Mouse (Mus musculus): ENCODE data around the gene Hhex. TPM values are rescaled to one million over a fixed set of nuclear protein-coding genes. Genes with fewer than 3 reads are reported as not detected.

Hhex gene
- polyA plus RNA-seq, 1 experiment from 2014 or later = 28.5 TPM

DNA sequence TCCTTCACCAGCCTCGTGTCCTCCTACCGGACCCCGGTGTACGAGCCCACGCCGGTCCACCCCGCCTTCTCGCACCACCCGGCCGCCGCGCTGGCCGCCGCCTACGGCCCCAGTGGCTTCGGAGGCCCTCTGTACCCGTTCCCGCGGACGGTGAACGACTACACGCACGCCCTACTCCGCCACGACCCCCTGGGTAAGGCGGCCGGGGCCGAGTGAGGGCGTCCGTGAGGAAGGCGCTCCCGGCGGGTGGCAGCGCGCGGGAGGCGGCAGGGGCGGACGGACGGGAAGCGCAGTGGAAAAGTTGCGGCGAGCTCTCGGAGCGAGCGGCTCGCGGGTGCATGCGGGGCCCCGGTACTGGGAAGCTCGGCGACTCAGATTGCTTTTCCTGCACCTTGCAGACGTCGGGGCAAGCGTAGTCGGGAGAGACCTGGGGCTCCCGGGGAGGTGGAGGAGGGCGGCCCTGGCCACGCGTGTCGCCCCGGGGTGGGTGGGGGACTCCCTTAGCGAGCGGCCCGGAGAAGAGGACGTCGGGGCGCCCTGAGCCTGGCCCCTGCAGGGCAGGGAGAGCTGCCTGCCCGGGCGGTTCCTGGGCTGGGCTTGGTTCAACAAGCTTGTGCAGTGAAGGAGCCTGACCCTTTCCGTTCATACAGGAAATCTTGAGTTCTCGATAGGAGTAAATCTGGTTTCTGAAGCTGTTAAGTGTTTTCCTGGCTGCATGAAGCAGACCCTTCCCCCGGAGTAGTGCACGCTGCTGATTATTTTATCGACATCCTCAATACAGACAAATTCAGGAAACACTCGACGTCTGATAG, 637 bp downstream of the Hhex start:
- ATAC-seq (ENCODE audit: insufficient read depth) = peak; percentile 52
- Histone ChIP-seq H3K27ac (replicated peaks) (peak overlapping the region; percentile 84), H3K4me3 (replicated peaks) (peak overlapping the region; percentile 66), H3K9ac (peak overlapping the region; percentile 66), H3K4me2 (peak overlapping the region; percentile 79), H3K36me3 (replicated peaks) (no peaks in the 10 kb centered on the region), H3K9me3 (replicated peaks) (no peaks in the 10 kb centered on the region), H3K4me1 (replicated peaks) (peaks cover 38% of the 10 kb centered on the region), H3K27me3 (peaks cover 77% of the 10 kb centered on the region)
- 1% methylated on average over 77 of the region's 77 CpGs for WGBS (ENCODE audit: insufficient replicate concordance)

DNA sequence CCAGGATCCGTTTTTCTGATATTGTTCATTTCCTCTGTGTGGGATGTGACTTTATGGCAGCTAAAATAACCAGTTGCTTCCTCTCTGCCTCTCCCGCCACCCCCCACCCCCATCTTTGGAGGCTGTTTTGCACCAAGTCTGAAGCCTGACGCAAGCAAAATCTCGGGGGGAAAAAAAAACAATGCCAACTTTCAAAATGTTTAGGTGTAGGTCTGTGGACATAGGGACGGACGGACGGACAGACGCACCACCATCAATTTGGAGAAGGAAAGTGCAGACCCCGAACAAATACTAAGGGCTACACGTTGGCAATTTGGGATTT, 1.2 kb downstream of the Hhex start:
- peaks cover 73% of the 10 kb centered on the region for H3K27me3 ChIP-seq
- H3K27ac ChIP-seq (replicated peaks) = peak overlapping the region; percentile 84
- peak overlapping the region; percentile 66 for H3K9ac ChIP-seq
- WGBS (ENCODE audit: insufficient replicate concordance) = under 1% methylated on average over 10 of the region's 10 CpGs
- peaks cover 38% of the 10 kb centered on the region for H3K4me1 ChIP-seq (replicated peaks)
- H3K36me3 ChIP-seq (replicated peaks) = no peaks in the 10 kb centered on the region
- H3K9me3 ChIP-seq (replicated peaks) = no peaks in the 10 kb centered on the region
- ATAC-seq (ENCODE audit: insufficient read depth) = peak; percentile 12; the same call in 1 of the 2 replicates
- peak overlapping the region; percentile 79 for H3K4me2 ChIP-seq
- H3K4me3 ChIP-seq (replicated peaks) = peak overlapping the region; percentile 66

DNA sequence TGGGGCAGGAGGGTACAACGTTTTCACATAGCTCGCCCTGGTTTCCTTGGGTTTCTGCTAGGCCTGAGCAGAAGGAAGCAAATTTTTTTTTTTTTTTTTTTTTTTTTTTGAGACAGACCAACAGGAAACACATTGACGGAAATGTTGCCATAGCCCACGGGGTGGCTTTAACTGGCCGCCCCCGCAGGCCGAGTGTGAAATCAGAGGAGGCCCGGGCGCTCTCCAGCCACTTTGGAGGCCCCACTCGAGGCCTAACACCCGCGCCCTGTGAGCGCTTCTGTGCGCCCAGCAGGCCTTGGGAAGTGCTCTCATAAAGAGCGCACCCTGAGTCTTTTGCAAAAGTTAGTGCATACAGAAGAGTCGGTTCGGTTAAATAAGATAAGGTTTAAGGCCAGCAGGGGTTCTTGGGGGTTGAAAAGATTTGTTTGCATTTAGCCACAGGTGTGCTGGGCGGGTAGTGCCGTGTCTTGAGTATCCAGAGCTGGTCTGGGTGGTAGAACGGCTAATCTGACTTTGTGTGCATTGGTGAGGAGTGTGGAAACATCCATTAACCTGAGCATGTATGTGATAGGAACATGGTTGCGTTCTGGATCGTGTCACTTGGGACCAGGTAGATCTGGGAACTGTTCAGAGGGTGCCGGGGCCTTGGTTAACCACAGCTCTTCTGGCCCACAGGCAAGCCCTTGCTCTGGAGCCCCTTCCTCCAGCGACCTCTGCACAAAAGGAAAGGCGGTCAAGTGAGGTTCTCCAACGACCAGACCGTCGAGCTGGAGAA, 2.1 kb downstream of the Hhex start:
- peak overlapping the region; percentile 79 for H3K4me2 ChIP-seq
- ATAC-seq (ENCODE audit: insufficient read depth) = no peak
- H3K4me3 ChIP-seq (replicated peaks) = peak overlapping the region; percentile 66
- peaks cover 46% of the 10 kb centered on the region for H3K4me1 ChIP-seq (replicated peaks)
- H3K9me3 ChIP-seq (replicated peaks) = no peaks in the 10 kb centered on the region
- peaks cover 65% of the 10 kb centered on the region for H3K27me3 ChIP-seq
- H3K27ac ChIP-seq (replicated peaks) = peak overlapping the region; percentile 84; the same call in 1 of the 2 replicates
- WGBS (ENCODE audit: insufficient replicate concordance) = 8% methylated on average over 28 of the region's 28 CpGs
- peak overlapping the region; percentile 39; the same call in 1 of the 2 replicates for H3K9ac ChIP-seq
- no peaks in the 10 kb centered on the region for H3K36me3 ChIP-seq (replicated peaks)

DNA sequence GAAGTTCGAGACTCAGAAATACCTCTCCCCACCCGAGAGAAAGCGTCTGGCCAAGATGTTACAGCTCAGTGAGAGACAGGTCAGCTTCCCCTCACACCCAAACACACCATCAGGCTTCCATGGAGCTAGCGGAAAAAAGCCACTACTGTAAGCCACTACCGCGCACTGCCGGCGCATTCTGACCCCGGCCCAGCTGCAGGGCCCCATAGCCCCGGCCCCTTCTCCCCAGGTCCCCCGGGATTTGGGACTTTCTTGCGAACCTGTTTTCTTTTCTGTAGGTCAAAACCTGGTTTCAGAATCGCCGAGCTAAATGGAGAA, 2.6 kb downstream of the Hhex start:
- ATAC-seq (ENCODE audit: insufficient read depth) = no peak
- Histone ChIP-seq H3K36me3 (replicated peaks) (no peaks in the 10 kb centered on the region), H3K4me3 (replicated peaks) (peak overlapping the region; percentile 66), H3K9ac (no peak overlapping the region; the same call in 1 of the 2 replicates), H3K9me3 (replicated peaks) (no peaks in the 10 kb centered on the region), H3K4me2 (peak overlapping the region; percentile 79), H3K4me1 (replicated peaks) (peaks cover 50% of the 10 kb centered on the region), H3K27me3 (peaks cover 63% of the 10 kb centered on the region), H3K27ac (replicated peaks) (peak overlapping the region; percentile 41; the same call in 1 of the 2 replicates)
- 27% methylated on average over 14 of the region's 14 CpGs for WGBS (ENCODE audit: insufficient replicate concordance)

DNA sequence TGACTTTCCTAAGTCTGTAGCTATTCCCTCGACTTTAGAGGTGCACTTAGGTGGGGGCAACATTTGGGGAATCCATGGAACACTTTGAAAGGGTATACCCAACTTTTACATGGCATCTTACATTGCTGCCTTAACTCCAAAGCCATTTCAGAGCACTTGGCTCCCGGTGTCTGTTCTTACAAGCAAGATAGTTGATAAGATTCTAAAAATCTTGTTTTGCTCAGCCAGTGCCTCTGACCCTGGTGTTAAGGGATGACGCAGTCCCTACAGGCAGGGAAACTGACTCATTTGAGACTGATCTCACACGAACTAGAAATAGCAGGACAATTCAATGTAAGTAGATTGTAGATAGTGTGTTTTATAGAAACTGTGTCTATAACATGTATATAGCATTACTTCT, 5.6 kb downstream of the Hhex start:
- no peaks in the 10 kb centered on the region for H3K36me3 ChIP-seq (replicated peaks)
- peaks cover 42% of the 10 kb centered on the region for H3K4me1 ChIP-seq (replicated peaks)
- H3K4me2 ChIP-seq = no peak overlapping the region
- no peak overlapping the region for H3K4me3 ChIP-seq (replicated peaks)
- H3K9ac ChIP-seq = no peak overlapping the region
- WGBS (ENCODE audit: insufficient replicate concordance) = 54% methylated on average over 4 of the region's 4 CpGs
- no peak for ATAC-seq (ENCODE audit: insufficient read depth)
- no peak overlapping the region for H3K27ac ChIP-seq (replicated peaks)
- peaks cover 35% of the 10 kb centered on the region for H3K27me3 ChIP-seq
- H3K9me3 ChIP-seq (replicated peaks) = no peaks in the 10 kb centered on the region

DNA sequence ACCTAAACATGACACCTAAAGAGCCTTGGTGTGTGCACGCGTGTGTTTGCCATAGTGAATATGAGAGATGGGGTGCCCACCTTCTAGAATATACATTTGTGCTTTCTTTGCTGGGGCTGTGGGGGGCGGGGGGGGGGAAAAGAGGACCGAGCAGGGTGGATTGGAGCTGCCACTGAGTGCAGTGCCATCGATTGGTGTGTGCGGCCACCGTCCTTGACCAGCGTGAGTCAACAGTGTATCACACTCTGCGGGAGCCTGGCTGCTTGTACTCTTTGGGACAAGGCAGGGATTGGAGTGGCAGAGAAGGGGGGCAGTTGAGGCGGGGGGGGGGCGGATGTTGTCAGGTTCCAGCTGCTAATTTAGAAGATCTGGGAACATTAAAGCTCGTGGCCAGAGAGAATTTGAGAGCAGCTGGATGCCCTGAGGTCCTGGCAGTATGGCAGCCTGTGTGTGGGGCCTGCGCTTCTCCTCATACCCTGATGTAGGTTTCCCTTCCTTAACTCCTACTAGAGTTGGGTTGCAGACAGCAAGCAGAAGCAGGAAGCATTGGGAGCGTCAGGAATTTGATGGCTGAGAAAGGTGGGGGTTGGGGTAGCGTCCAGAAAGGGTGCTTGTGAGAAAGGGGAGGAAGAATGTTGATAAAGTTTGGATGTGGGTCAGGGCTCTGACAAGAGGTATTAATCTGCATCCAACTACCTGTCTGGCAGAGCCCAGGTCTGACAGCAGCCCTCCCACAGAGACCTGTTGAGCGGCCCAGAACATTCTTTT, 6.3 kb downstream of the Hhex start:
- Histone ChIP-seq H3K9ac (no peak overlapping the region), H3K4me3 (replicated peaks) (no peak overlapping the region), H3K4me1 (replicated peaks) (peaks cover 36% of the 10 kb centered on the region), H3K27ac (replicated peaks) (peak overlapping the region; percentile 8; the same call in 1 of the 2 replicates), H3K9me3 (replicated peaks) (no peaks in the 10 kb centered on the region), H3K4me2 (no peak overlapping the region), H3K27me3 (peaks cover 28% of the 10 kb centered on the region), H3K36me3 (replicated peaks) (no peaks in the 10 kb centered on the region)
- ATAC-seq (ENCODE audit: insufficient read depth) = peak; percentile 56; the same call in 1 of the 2 replicates
- WGBS (ENCODE audit: insufficient replicate concordance) = 67% methylated on average over 16 of the region's 16 CpGs

DNA sequence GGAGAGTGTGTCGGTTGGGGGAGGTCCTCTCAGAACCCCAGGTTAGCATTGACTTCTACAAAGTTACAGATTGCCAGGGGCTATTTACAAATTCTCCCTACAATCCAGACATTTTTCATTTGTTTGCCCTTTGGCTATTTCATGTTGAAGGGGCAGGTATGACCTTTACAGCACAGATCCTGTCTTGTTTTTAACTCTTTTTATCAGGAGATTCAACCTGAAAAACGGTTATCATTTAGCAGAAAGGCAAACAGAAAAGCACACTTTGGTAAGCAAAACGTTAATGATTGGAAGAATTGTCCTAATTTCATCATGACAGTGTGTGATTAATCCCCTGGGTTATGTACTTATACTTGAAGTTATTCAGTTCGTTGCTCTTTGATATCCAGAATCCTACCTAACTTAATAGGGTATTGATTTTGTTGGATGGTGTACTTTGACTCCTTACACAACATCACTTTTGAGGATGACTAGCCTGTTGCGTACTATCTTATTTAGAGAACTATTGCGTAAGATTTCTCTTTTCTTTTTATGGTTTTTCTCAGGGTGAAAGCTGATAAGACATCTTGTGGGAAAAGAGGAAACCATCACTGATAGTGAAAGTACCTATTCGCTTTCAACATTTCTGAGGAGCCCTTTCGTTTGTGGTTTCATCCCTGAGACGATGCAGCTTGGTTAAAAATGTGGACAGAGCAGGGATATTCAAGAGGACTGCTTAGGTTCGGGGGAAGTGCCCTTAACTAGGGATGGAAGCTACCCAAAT, 8.1 kb downstream of the Hhex start:
- ATAC-seq (ENCODE audit: insufficient read depth) = peak; percentile 62; the same call in 1 of the 2 replicates

DNA sequence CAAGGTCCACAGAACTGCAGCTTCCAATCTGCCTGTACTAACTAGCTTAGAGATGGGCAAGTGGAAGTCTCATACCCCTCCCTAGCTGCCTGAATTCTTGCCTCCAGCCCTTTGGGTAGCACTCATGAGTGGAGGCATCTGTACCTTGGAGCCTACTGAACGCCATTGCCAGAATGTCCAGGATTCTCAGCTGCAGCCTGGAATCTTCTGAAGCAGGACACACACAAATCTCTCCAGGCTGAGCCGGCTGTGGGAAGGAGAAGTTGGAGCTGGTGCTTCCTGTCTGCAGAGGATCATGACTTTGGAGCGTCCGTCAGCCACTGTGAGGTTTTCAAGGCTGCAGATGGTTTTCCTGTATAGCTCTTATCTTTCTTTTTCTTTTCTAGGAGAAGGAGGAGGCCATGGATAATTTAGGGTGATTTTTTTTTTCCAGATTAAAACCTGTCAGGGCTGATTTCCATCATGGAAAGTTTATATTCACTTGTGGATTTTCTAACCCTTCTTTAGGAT, 9.1 kb downstream of the Hhex start:
- peaks cover 25% of the 10 kb centered on the region for H3K4me1 ChIP-seq (replicated peaks)
- no peak overlapping the region for H3K27ac ChIP-seq (replicated peaks)
- no peak for ATAC-seq (ENCODE audit: insufficient read depth)

More for the DNA sequence above, 8.1 kb downstream of the Hhex start:
- H3K4me2 ChIP-seq = peak overlapping the region; percentile 10; the same call in 1 of the 2 replicates
- H3K36me3 ChIP-seq (replicated peaks) = no peaks in the 10 kb centered on the region
- H3K4me1 ChIP-seq (replicated peaks) = peaks cover 25% of the 10 kb centered on the region
- H3K9ac ChIP-seq = no peak overlapping the region
- peak overlapping the region; percentile 60; the same call in 1 of the 2 replicates for H3K27ac ChIP-seq (replicated peaks)
- peaks cover 10% of the 10 kb centered on the region for H3K27me3 ChIP-seq
- no peak overlapping the region for H3K4me3 ChIP-seq (replicated peaks)
- H3K9me3 ChIP-seq (replicated peaks) = no peaks in the 10 kb centered on the region
- 21% methylated on average over 10 of the region's 10 CpGs for WGBS (ENCODE audit: insufficient replicate concordance)

DNA sequence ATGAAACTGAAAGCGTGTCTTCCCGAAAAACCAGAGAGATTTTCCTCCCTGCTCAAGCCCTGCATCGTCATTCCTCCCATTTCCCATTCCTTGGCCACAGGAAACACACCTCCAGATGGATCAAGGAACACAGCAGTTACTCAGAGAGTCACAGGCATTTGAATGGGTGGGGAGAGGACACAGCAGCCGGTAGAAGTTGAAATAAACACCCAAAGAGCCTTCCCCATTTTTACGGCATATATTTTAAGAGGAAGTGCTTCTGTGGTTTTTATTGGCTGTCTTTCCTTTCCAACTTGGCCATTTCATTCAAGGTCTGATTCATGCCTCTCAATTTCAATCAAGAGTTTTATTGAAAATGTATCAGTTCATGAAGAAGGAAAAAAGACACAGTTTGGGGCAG, 13.6 kb downstream of the Hhex start:
- Histone ChIP-seq H3K9me3 (replicated peaks) (no peaks in the 10 kb centered on the region), H3K4me3 (replicated peaks) (0 out of 2 replicates have a peak overlapping the region, but pooled peaks have one; percentile 5), H3K9ac (no peak overlapping the region), H3K27ac (replicated peaks) (no peak overlapping the region), H3K4me2 (peak overlapping the region; percentile 16; the same call in 1 of the 2 replicates), H3K4me1 (replicated peaks) (peaks cover 7% of the 10 kb centered on the region), H3K27me3 (no peaks in the 10 kb centered on the region), H3K36me3 (replicated peaks) (no peaks in the 10 kb centered on the region)
- ATAC-seq (ENCODE audit: insufficient read depth) = no peak
- 20% methylated on average over 5 of the region's 5 CpGs for WGBS (ENCODE audit: insufficient replicate concordance)

More for the DNA sequence above, 9.1 kb downstream of the Hhex start:
- H3K9me3 ChIP-seq (replicated peaks) = no peaks in the 10 kb centered on the region
- no peak overlapping the region for H3K9ac ChIP-seq
- H3K4me3 ChIP-seq (replicated peaks) = no peak overlapping the region
- H3K27me3 ChIP-seq = peaks cover 3% of the 10 kb centered on the region; the same call in 1 of the 2 replicates
- WGBS (ENCODE audit: insufficient replicate concordance) = 12% methylated on average over 4 of the region's 4 CpGs
- H3K4me2 ChIP-seq = no peak overlapping the region
- H3K36me3 ChIP-seq (replicated peaks) = no peaks in the 10 kb centered on the region

DNA sequence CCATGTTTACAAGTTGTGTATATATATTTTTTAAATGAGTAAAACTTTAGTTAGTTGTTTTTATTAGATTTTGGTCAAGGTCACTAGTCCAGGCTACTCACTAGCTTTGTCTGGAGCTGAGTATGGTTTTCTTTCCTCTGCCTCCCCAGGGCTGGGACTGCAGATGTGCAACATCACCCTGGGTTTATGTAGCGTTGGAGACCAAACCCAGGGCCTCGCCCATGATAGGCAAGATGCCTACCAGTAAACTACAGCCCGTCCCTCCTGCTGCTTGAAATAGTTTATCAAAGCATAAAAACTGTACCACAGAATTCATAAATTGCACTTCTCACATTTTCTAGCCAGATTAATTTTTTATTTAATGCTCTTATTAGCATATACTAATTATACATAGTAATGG, 14.6 kb downstream of the Hhex start:
- no peaks in the 10 kb centered on the region for H3K27me3 ChIP-seq
- H3K9ac ChIP-seq = no peak overlapping the region
- ATAC-seq (ENCODE audit: insufficient read depth) = no peak
- no peak overlapping the region for H3K4me2 ChIP-seq
- no peak overlapping the region for H3K4me3 ChIP-seq (replicated peaks)
- H3K9me3 ChIP-seq (replicated peaks) = no peaks in the 10 kb centered on the region
- no peaks in the 10 kb centered on the region for H3K36me3 ChIP-seq (replicated peaks)
- H3K27ac ChIP-seq (replicated peaks) = no peak overlapping the region
- H3K4me1 ChIP-seq (replicated peaks) = no peaks in the 10 kb centered on the region
- WGBS (ENCODE audit: insufficient replicate concordance) = 29% methylated on average over 3 of the region's 3 CpGs

Data from liver, embryonic 15.5 days (tissue).